19 mouse cellular contexts compared by ENCODE assay signal in the genomic region with DNA sequence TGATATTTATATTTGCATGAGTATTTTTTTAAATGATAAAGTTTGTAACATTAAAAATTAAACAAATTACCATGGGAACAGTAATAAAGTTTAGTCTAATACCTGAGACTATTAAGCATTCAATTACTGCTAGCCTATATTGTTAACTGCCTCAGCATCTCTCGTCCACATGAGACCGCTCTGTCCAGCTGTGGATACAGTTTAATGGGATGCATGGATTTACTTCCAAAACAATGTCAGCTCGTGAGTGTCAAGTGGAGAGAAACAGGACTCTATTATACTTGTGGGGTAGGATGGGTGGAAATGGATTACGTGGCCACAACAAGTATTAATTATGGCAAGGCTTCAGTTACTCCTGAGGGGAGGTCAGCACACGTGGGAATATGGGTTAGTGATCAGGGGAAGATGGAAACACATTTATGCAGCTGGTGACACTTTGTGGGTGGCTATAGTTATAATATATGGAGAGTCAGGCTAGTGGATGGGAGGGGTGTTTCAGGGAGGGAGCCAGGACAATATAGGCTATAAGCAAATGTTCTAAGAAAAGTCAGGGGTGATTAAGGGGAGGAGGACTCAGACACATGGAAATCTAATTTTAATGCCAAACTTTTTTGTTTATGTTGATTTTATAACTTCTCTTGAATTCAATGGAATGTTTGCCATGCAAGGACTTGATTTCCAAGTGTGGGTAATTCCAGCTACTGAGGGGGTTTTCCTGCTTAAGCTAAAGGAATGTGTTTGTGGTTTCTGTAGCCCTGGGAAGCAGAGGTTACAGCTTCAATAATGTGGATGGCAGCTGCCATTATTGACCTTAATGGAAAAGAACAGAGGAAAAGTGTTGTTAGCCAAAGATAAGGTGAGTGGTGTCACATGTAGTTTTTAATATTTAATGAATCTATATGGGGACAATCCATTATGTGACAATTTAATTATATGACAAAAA.
DNase-seq lines count a peak whose midpoint lies in the region; ATAC-seq and TF ChIP-seq lines count a peak whose summit lies in the region.
"Had no signal": no experiment of that assay in that cellular context is flagged by ENCODE, and none has a peak within 500 bp of the region (broad histone marks: within the 10 kb centered on the region; RNA-seq: fewer than 3 reads in every experiment).

No protein-coding gene starts in this region.

- WGBS in lung, embryonic 14.5 days, result 60% methylated on average over 5 of the region's 5 CpGs
- 27% methylated on average over 5 of the region's 5 CpGs for WGBS in neural tube, embryonic 14.5 days
- WGBS in intestine, postnatal 0 days, result 65% methylated on average over 5 of the region's 5 CpGs

- H3K4me2 ChIP-seq in lung, embryonic 14.5 days, result no peak overlapping the region
- no peak overlapping the region for H3K4me2 ChIP-seq in neural tube, embryonic 14.5 days (ENCODE audit: low read depth, low read length)
- H3K4me2 ChIP-seq in intestine, postnatal 0 days (replicated peaks; ENCODE audit: low read depth), result no peak overlapping the region
- H3K4me2 ChIP-seq: embryonic facial prominence, embryonic 13.5 days; heart, embryonic 11.5 days; intestine, embryonic 15.5 days; liver, embryonic 11.5 days; midbrain, embryonic 12.5 days had no signal

- H3K27ac ChIP-seq in lung, embryonic 14.5 days (ENCODE audit: low read depth), result no peak overlapping the region
- no peak overlapping the region for H3K27ac ChIP-seq in neural tube, embryonic 14.5 days (ENCODE audit: low read depth, low read length)
- H3K27ac ChIP-seq in intestine, postnatal 0 days (ENCODE audit: low read depth, low read length), result no peak overlapping the region
- H3K27ac ChIP-seq: embryonic facial prominence, embryonic 13.5 days; forebrain, embryonic 10.5 days; intestine, embryonic 15.5 days; midbrain, embryonic 12.5 days had no signal

- ATAC-seq in lung, embryonic 14.5 days (ENCODE audit: insufficient read depth), result no peak; the same call in 1 of the 2 replicates
- ATAC-seq in neural tube, embryonic 14.5 days (ENCODE audit: low read depth), result peak; percentile 21; the same call in 1 of the 2 replicates
- no peak for ATAC-seq in intestine, postnatal 0 days
- ATAC-seq: intestine, embryonic 15.5 days had no signal

- DNase-seq in embryo, embryonic 10 days (ENCODE audit: low spot score), result peak; percentile 24
- DNase-seq in embryo, embryonic 9.5 days (ENCODE audit: extremely low spot score), result no peak
- peak; percentile 21 for DNase-seq in lung, embryonic 14.5 days
- no peak for DNase-seq in lung, postnatal 25 days (ENCODE audit: low spot score)
- peak; percentile 86 for DNase-seq in hindlimb bud, embryonic 11.5 days (ENCODE audit: extremely low spot score, low read depth, low spot score)
- no peak for DNase-seq in urinary bladder, adult 18-20 months (ENCODE audit: low spot score in 2 of 2)
- DNase-seq: adrenal gland, postnatal 14 days; cerebellum, adult 9-11 months; lung, postnatal 10 days; right cerebral cortex, postnatal 4 days had no signal

- H3K9me3 ChIP-seq in lung, embryonic 14.5 days (ENCODE audit: low read depth, low read length), result no peaks in the 10 kb centered on the region
- H3K9me3 ChIP-seq in neural tube, embryonic 14.5 days (ENCODE audit: control insufficient read depth, low read length), result no peaks in the 10 kb centered on the region
- H3K9me3 ChIP-seq in intestine, postnatal 0 days (ENCODE audit: control insufficient read depth), result no peaks in the 10 kb centered on the region
- H3K9me3 ChIP-seq: embryonic facial prominence, embryonic 13.5 days; forebrain, embryonic 10.5 days; intestine, embryonic 15.5 days; midbrain, embryonic 12.5 days had no signal

- no peaks in the 10 kb centered on the region for H3K27me3 ChIP-seq in lung, embryonic 14.5 days (ENCODE audit: insufficient read depth, low read length)
- H3K27me3 ChIP-seq in neural tube, embryonic 14.5 days (ENCODE audit: control insufficient read depth, insufficient read depth, low read length), result no peaks in the 10 kb centered on the region
- no peaks in the 10 kb centered on the region for H3K27me3 ChIP-seq in intestine, postnatal 0 days (replicated peaks; ENCODE audit: control insufficient read depth, insufficient read depth, low read length)
- H3K27me3 ChIP-seq: embryonic facial prominence, embryonic 13.5 days; intestine, embryonic 15.5 days; midbrain, embryonic 12.5 days had no signal

- H3K9ac ChIP-seq in lung, embryonic 14.5 days, result no peak overlapping the region
- no peak overlapping the region for H3K9ac ChIP-seq in neural tube, embryonic 14.5 days (replicated peaks; ENCODE audit: low read depth, low read length)
- H3K9ac ChIP-seq in intestine, postnatal 0 days (ENCODE audit: low read depth, low read length), result no peak overlapping the region
- H3K9ac ChIP-seq: embryonic facial prominence, embryonic 13.5 days; intestine, embryonic 15.5 days; midbrain, embryonic 12.5 days had no signal

- H3K4me3 ChIP-seq in lung, embryonic 14.5 days (ENCODE audit: low read depth, low read length), result no peak overlapping the region
- H3K4me3 ChIP-seq in neural tube, embryonic 14.5 days (ENCODE audit: low read depth, low read length), result no peak overlapping the region
- no peak overlapping the region for H3K4me3 ChIP-seq in intestine, postnatal 0 days (ENCODE audit: low read depth, low read length)
- H3K4me3 ChIP-seq: embryonic facial prominence, embryonic 13.5 days; forebrain, embryonic 10.5 days; intestine, embryonic 15.5 days; midbrain, embryonic 12.5 days; myocyte had no signal

- no peak for TF ChIP-seq CTCF in lung, embryonic 14.5 days (IDR thresholded peaks at IDR 0.05; ENCODE audit: low read depth)
- no peak for TF ChIP-seq CTCF in intestine, postnatal 0 days (IDR thresholded peaks at IDR 0.05; ENCODE audit: low read depth)

- no peaks in the 10 kb centered on the region for H3K36me3 ChIP-seq in lung, embryonic 14.5 days (ENCODE audit: insufficient read depth)
- no peaks in the 10 kb centered on the region for H3K36me3 ChIP-seq in neural tube, embryonic 14.5 days (ENCODE audit: control insufficient read depth, insufficient read depth, low read length)
- H3K36me3 ChIP-seq in intestine, postnatal 0 days (ENCODE audit: control insufficient read depth, insufficient read depth), result no peaks in the 10 kb centered on the region
- H3K36me3 ChIP-seq: embryonic facial prominence, embryonic 13.5 days; forebrain, embryonic 10.5 days; intestine, embryonic 15.5 days; midbrain, embryonic 12.5 days had no signal

- no peaks in the 10 kb centered on the region for H3K4me1 ChIP-seq in lung, embryonic 14.5 days (ENCODE audit: insufficient read depth)
- no peaks in the 10 kb centered on the region for H3K4me1 ChIP-seq in neural tube, embryonic 14.5 days (ENCODE audit: control insufficient read depth, insufficient read depth, low read length)
- no peaks in the 10 kb centered on the region for H3K4me1 ChIP-seq in intestine, postnatal 0 days (replicated peaks; ENCODE audit: control insufficient read depth, insufficient read depth, low read length)
- H3K4me1 ChIP-seq: embryonic facial prominence, embryonic 13.5 days; forebrain, embryonic 10.5 days; intestine, embryonic 15.5 days; midbrain, embryonic 12.5 days had no signal

Comparison
In these comparisons a context has a peak if more than half of its experiments do, and no peak if none do; other contexts are left out.
1. DNase-seq: peak in embryo, embryonic 10 days (single experiment), lung, embryonic 14.5 days (single experiment) and hindlimb bud, embryonic 11.5 days (single experiment); none in embryo, embryonic 9.5 days (single experiment), lung, postnatal 25 days (single experiment) and urinary bladder, adult 18-20 months (0 of 2).